Mouse (Mus musculus) adrenal gland, postnatal 14 days (tissue): ENCODE measurements around the gene Pyy. TPM values are rescaled to one million over a fixed set of nuclear protein-coding genes. Genes with fewer than 3 reads are reported as not detected.

Experiments used
- DNase-seq: peaks from one replicate; pipeline ENCODE4 v3.0.0; 2021; ENCODE audit warnings: mixed read lengths
- long read RNA-seq, 2 experiments: library from polyadenylated mRNA; stranded (forward); transcript quantifications; one replicate each; pipeline ENCODE4 v2.0.0; 2021
- total RNA-seq: library from RNA; stranded (reverse); gene quantifications from 2 replicates; pipeline ENCODE4 v1.2.3, GENCODE M21; 2021

The Pyy gene
- not detected in 2 replicates for total RNA-seq
- long read RNA-seq, experiment 1, result 0 reads
- long read RNA-seq, experiment 2, result 0 reads

DNA sequence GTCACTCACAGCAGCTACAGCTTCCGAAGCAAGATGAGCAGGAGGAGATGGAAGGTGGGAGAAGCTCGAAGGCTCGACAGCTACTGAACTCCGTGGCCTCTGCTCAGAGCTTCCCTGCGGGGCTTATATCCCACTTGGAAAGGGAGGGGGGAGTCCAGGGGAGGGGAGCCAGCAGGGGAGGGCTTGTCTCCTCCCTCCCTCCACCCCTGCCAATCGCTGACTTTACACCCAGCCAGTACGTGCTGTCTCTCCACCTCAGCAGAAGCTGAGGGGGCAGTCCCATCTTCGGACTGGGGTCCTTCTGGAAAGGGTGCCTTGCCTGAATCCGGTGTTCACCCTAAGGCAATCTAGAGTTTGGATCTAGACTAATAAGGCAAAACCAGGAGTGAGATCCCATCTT is at the start of gene Pyy:
Gene Pyy, minus strand, starts transcription at position 101 of the 400 bp plus-strand sequence.
- no peak for DNase-seq

DNA sequence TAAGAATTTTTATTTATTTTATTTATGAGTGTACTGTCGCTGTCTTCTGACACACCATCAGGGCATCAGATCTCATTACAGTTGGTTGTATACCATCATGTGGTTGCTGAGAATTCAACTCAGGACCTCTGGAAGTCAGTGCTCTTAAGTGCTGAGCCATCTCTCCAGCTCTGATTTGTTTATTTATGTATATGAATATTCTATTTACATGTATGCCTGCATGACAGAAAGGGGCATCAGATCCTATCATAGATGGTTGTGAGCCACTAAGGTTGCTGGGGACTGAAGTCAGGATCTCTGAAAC is 49.1 kb upstream of the Pyy start:
- no peak for DNase-seq

DNA sequence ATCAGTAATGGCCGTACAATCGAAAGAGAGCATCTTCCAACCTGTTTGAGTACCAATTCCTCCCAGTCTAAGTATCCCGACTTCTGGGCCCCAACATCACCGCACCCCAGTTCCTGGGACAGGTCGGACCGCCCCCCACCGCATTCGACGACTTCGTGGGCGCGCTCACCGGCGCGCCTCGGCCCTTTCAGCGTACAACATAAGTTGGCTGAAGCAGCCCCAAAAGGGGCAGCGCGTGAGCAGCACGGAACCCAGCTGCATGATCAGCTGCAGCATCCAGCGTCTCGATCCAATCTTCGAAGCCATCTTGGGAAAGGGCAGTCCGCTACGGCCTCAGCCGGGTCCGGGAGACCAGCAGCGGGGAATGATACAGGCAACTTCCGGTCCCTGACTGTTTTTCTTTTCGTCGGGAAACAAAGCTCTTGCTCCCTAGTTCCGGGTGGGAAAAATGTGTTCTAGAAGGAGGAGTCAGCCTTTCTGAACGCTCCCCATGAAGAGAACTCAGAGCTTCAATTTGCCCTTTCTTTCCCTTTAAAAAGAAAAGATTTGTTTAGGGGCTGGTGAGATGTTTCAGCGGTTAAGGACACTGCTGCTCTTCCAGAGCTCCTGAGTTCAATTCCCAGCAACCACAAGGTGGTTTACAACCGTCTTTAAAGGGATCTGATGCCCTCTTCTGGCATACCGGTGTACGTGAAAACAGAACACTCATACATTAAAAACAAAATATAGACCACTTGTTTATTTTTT is 48.6 kb upstream of the Pyy start, which contains the start of gene Tmem101:
Gene Tmem101, minus strand, starts transcription at position 366 of the 747 bp plus-strand sequence.
- DNase-seq, result peak; percentile 95

DNA sequence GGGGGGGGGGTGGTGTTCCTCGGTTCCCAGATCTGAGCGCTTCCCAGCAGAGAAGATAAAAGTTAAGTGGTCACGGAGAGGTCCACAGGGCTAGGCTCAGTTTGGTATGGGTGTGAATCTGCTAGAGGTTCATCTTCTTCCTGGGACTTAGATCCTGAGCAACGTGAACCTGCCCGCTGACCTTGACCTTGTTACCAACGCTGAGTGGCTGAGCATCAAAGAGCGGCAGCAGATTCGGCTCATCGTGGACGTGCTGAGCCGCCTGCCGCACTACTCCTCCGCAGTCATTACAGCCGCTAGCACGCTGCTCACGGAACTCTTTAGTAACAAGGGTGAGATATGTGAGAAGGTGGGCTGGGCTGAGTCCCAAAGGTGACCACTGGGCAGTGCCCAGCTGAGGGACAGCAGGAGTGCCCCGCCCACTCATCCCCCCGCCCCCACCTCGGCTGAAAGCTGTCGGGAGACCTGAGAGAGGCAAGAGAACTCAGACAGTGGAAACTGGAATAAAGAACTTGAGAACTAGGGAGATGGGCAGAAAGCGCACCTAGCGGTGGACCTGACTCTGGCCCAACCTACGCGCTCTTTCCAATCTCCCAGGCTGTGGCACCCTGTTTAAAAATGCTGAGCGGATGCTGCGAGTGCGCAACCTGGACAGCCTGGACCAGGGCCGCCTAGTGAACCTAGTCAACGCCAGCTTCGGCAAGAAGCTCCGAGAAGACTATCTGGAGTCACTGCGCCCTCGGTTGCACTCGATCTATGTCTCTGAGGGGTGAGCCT is 39.8 kb upstream of the Pyy start:
- DNase-seq, result peak; percentile 32

DNA sequence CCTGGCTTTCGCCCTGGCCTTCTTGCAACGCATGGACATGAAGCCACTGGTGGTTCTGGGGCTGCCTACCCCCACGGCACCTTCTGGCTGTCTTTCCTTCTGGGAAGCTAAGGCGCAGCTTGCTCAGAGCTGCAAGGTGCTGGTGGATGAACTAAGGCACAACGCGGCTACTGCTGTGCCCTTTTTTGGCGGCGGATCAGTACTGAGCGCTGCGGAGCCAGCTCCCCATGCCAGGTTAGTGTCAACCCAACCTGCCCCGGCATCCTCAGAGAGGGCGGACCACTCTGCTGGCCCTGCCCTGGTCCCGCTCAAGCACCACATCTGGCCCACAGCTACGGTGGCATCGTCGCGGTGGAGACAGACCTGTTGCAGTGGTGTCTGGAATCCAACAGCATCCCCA is 38.9 kb upstream of the Pyy start:
- DNase-seq, result no peak

DNA sequence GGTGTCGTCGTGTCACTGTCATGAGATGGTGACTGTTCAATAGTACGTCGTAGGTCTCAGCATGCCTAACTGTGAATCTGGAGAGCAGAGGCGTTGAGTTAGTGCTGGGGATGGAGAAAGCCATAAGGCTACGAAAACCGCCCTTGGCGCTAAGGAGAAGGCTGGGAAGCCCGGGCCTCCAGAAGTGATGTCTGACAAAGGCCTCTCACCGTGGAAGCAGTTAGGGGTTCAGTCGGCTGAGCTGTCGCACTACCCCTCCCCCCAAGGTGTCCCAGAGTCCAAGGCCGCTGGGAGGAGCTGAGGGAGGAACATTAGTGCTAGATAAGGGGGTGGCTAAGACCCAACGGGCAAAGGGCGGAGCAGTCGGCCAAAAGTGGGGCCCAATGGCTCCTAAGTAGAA is 38.4 kb upstream of the Pyy start:
- peak; percentile 69 for DNase-seq

DNA sequence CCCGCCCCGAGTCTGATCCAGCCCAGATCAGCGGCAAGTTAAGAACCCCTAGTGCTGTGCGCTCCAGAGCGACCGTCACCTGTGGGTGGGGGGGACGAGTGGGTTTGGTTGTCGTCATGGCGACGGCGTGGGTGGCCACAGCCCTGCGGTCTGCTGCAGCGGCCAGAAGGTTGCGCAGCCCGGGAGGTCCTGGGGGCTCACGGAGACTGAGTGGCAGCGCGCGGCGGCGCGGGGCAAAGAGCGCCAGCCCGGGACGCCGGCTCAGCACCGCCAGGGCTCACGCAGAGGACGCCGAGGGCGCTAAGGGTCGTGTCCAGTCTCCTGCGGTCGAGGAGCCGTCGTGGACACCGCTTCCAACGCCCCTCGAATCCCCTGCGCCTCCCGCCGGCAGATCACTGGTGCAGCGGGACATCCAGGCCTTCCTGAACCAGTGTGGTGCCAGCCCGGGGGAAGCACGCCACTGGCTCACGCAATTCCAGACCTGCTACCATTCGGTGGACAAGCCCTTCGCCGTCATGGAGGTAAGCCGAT is 37.9 kb upstream of the Pyy start, which contains the start of gene Nags:
Gene Nags, plus strand, starts transcription at position 43 of the 531 bp plus-strand sequence.
- peak; percentile 39 for DNase-seq

DNA sequence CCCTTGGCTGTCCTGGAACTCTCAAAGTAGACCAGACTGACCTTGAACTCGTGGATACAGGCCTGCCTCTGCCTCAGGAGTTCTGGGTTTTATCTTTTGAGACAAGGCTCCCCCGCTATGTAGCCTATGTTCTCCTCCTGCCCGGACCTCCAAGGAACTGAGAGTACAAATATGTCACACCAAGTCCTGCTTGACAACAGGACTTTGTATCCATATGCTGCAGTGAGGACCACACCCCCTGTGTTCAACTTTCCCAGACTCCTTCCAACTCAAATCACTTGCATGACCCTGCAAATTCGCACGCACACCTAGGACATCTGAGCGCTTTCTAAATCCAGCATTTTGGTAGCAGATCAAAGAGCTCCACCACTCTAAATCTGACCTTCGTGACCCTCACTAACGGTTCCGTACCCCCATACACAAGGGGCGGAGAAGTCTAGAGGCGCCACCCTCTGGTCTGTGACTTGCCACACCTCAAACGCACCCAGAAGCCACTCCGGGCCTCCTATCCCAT is 37.4 kb upstream of the Pyy start:
- DNase-seq, result no peak

DNA sequence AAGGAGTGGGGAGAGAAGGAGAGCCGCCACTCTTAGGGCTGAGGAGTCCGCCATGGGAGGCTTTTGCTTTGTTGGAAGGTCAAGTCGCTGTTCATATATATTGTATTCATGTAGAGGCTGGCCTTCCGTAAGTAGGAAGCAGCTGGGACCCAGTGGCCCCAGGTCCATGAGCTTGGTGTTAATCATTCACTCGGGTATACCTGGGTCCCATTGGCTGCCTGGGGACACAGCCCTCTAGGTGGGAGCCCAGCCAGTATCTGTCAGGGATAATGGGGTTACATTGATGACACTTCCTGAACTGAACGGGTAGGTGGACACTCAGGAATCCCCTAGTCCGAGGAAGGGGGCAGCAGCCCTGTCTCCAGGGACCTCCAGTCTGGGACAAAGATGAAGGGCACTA is 34.7 kb upstream of the Pyy start:
- DNase-seq, result no peak

DNA sequence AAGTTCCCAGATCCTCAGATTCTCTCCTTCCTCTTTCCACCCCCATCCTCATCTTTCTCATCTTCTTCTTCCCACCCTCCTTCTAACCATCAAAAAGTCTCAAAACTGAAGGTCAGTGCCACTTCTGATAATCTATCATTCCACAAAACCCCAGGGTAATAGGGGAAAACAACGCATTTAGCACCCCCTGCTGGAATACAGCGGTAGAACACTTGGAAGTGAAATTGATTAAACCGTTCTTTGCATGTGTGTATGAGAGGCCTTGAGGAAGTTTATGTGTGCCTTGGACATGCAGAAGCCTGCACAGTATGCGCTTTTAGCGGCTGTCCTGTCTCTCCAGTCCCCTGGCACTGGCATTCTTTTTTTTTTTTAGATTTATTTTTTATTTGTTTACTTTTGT is 32.9 kb upstream of the Pyy start:
- DNase-seq, result peak; percentile 60

DNA sequence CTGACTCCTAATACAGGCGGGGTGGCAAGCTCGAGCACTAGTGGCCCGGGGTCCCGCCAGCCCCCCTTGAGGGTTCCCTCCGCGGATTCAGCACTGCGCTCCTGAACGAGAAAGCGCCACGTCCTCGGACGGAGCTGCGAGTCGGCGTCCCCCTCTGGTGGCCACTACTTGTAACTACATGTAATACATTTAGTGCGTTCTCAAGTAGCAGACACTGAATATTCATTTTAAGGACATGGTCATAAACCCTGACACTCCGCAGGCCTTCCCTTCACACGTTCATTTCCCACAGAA is 30.8 kb upstream of the Pyy start:
- peak; percentile 80 for DNase-seq

DNA sequence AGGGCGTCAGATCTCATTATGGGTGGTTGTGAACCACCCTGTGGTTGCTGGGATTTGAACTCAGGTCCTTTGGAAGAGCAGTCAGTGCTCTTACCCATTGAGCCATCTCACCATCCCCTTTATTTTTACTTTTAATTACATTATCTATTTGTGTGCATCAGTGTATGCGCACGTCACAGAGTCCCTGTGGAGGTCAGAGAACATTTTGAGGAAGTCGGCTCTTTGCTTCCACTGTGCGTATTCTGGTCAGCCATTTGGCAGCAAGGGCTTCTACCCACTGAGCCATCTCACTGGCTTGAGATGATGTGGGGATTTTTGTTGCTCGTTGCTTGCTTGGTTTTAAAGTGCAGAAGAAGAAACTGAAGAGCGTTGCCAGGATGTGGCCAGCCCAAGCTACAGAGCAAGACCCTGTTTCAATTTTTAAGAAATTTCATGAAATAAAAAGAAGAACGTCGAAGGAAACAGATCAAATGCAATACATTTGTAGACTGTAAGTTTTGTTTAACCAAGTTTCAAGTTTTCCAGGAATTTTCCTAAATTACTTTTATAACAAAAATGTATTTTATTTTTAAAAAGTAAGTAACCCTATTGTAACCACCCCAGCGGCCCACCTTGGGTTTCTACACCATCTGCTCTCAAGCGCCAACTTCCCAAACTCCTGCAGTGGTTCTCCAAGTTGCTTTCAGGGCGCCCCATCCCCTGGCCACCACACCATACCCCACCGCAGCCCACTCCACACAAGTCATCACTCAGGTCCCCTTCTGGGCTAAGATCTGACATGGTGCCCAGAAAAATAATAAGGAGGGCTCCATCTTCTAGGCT is 30.2 kb upstream of the Pyy start:
- no peak for DNase-seq

DNA sequence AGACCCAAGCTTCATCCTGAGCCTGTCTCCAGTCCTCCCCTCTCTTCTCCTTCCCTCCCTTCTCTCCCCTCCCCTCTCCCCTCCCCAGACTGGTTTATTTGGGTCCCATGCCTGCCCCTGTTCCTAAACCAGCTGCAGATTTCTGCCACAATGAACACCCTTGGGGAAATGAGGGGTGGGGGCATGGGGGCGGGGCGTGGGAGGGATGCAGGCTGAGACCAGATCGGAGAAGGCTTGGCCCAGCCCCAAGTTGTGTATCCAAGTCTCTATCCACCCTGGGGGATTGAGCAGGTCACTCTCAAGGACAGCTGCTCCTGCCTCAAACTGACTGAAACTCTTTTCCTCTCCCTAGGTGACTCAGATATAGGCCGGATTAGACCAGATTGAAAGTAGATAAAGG is 26.9 kb upstream of the Pyy start:
- DNase-seq, result no peak

DNA sequence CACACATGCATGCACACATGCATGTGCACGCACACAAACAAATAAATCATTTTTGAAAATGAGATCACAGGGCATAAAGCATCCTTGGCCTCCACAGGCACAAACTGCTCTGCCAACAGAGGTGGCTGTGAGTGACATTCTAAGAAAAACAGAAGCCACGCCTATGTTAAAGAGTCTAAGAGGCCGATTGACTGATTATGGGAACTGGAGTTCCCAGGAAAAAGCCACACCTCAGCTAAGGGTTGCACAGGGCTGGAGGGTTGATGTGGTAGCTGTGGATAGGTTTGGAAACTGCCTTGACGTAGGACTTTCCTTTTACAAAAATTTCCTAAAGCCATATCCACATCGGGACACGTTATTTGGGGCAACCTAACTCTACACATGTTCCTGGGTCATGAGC is 9.8 kb upstream of the Pyy start:
- no peak for DNase-seq

DNA sequence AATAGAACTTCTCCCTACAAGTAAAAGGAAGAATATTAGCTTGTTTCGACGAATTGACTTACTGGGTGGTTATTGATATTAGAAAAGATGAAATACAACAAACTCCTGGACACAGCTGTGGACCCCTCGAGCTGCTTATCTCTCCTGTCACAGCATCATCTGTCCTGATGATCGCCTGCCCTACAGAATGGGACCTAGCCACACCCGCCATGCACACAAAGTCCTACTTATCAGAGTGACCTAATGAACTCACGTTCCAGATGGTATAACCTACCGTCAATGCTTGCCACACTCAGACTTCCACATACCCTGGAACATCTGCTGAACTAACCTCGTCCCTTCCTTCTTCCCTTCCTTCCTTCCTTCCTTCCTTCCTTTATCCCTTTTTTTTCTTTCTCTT is 8.6 kb upstream of the Pyy start:
- DNase-seq, result no peak

DNA sequence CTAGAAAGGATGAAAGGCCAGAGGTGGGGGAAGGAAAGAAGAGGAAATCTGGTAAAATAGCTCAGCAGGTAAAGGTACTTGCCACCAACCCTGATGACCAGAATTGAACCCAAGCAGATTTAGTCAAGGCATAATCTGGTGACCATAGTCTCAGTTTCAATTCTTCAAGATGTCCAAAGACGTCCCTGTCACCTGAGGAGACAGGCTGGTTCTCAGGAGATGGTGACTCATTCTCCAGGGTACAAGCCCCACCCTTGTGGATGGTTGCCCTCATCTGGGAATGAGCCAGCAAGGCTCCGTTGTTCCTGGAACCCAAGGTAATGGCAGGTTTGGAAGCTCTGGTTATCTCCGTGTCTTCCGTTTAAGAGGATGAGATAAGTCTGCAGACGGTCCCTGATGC is 3.9 kb upstream of the Pyy start:
- no peak for DNase-seq

DNA sequence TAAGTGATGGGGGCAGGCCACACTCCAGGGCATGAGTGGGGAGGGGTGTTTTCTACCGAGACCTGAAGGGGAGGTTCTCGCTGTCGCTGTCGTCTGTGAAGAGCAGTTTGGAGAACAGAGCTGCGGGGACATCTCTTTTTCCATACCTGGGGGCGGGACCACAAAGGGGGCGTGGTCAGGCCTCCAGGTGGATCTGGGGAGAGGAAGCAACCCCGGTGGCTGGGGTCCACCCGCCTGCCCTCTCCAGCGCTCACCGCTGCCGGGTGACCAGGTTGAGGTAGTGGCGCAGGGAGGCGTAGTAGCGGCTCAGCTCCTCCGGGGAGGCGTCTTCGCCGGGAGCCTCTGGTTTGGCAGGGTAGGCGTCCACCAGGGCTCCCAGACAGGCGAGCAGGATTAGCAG is 721 bp downstream of the Pyy start:
- no peak for DNase-seq

DNA sequence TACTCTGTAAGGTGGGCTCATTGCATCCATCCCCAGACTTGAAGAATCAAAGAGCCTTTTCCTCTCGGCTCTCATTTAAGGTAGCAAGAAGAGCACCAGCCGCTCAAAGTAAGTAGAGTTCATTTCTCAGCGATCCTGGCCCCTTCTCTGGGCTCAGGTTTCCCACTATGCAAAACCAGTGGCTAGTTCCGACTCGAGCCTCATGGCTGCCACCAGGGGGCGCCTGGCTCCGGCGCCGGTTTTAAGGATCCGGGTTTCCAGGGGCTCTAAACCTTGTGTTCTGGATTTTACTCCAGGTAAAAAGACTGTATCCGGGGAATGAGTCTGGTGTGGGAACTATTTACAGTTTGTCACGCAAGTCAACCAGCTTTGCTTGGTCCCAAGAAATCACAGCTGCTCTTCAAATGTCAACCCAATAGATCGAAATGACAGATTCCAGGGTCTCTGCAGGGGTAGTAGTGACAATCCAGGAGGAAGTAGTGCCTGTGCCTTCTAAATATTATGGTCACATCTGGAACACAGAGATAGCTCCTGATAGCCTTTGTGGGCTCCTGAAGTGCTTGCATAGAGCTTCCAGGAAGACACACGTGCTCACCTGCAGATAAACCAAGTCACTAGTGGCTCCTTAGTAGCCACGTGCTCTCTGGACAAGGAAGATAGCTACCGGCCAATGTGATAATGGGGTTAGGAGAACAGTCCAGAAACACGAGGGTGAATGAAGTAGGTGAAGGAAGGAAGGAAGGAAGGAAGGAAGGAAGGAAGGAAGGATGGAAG is 5.0 kb downstream of the Pyy start:
- peak; percentile 81 for DNase-seq

DNA sequence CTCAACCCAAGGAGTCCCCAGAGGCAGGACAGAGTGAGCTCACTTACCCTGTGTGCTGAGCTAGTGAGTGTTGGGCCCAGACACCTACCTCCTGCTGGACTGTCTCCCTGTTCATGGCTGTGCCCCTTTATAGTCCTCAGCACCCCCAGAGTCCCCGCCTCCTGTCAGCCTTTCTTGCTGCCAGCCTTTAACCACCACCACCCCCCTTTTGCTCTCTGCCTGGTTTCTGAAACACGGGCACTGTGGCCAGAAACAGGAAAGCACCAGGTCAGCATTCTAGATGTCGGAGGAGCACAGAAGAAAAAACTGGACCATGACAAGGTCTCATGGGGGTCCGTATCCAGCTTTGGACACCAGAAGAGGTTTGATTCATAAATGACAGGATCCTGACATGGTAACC is 6.4 kb downstream of the Pyy start, which contains the start of gene Ppy:
Gene Ppy, minus strand, starts transcription at position 101 of the 400 bp plus-strand sequence.
- no peak for DNase-seq

DNA sequence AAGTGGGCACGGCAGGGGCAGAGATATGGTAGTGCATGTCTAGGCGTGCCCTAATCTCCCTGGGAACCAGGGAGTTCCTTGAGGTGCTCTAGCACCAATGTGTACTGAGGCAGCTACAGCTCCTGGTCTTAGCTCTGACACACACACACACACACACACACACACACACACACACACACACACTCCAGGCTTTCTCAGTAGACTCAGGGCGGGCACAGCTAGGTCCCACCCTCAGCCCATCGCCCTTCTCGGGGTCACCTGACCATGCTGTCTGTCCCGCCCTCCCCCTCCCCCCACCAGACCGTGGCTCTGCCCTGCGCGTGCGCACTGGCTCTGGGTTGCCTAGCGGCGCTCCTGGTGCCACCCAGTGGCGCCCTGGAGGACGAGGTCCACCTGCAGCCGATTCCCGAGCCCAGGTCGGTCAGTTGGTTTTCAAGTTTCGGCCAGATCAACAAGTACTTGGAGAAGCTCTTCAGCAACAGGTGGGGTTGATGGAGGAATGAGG is 10.7 kb downstream of the Pyy start:
- DNase-seq, result peak; percentile 90

DNA sequence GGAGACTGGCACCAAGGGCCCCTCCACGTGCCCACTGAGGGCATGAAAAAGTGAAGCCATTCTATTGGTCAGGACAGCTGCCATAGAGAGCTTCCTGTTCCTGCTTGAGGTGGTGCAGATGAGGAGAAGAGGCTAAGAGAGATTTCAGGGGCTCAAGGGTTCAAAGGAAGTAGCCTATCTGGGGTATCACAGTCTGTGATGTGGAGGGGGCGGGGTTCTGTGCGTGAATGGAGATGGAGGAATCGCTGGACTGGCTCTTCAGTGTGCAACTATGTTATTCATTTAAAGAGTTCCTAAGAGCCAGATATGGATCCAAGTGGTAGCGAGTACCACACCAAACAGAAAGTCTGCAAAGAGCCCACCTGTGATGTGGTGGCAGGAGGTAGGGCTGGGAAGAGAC is 11.2 kb downstream of the Pyy start:
- DNase-seq, result no peak

DNA sequence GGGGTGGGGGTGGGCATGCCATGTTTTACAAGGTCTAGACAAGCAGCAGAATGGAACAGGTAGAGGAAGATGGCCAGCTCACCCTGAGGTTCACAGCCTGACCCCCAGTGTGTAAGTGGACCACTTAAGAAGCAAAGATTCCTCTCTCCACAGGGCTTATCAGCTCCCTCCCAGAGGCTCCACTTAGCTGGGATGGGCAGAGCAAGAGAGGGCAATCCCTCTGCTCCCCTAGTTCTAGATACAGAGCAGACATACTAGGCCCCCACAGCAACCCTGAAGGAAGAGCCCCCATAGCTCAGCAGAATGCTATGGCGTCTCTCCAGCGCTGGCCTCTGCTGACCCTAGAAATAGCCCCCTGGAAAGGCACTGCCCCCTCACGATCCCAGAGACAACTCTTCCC is 12.0 kb downstream of the Pyy start:
- no peak for DNase-seq
